In genomic region chr9:121446431-121446831, GRCm38 (mm10) we compare ENCODE assay signal across 13 mouse cellular contexts. TPM values are rescaled to one million over a fixed set of nuclear protein-coding genes. Genes with fewer than 3 reads are reported as not detected.
A peak's percentile ranks its signal among the peaks of the same experiment; 100 is the strongest.
DNase-seq lines count a peak whose midpoint lies in the region; ATAC-seq and TF ChIP-seq lines count a peak whose summit lies in the region.
"Had no signal": no experiment of that assay in that cellular context is flagged by ENCODE, and none has a peak within 500 bp of the region (broad histone marks: within the 10 kb centered on the region; RNA-seq: fewer than 3 reads in every experiment).

No protein-coding gene starts in this region.

- no peak for TF ChIP-seq EP300 in liver, embryonic 14.5 days (IDR thresholded peaks at IDR 0.05; ENCODE audit: low read depth)

- H3K27ac ChIP-seq in liver, embryonic 14.5 days, result no peak overlapping the region
- H3K27ac ChIP-seq in intestine, embryonic 16.5 days (ENCODE audit: low read length), result no peak overlapping the region

- H3K4me1 ChIP-seq in liver, embryonic 14.5 days (replicated peaks; ENCODE audit: control insufficient read depth in 2 of 2, insufficient read depth in 2 of 2, low read length in 1 of 2), result peaks cover 0 to 5% of the 10 kb centered on the region in 2 experiments; a peak in 3 of 4 replicates
- no peaks in the 10 kb centered on the region for H3K4me1 ChIP-seq in intestine, embryonic 16.5 days (ENCODE audit: control insufficient read depth, insufficient read depth, low read length)

- WGBS in liver, embryonic 14.5 days (ENCODE audit: insufficient replicate concordance), result 89% methylated on average over 13 of the region's 13 CpGs
- WGBS in intestine, embryonic 16.5 days, result 92% methylated on average over 13 of the region's 13 CpGs

- no peak for DNase-seq in liver, embryonic 14.5 days (ENCODE audit: low read depth in 3 of 3, low spot score in 3 of 3)
- no peak for DNase-seq in liver
- peak; percentile 67 to 71 for DNase-seq in cerebellum, postnatal 25 days
- peak; percentile 41 to 56 for DNase-seq in layer of hippocampus, postnatal 36 days
- peak; percentile 43 for DNase-seq in right cerebral cortex, postnatal 4 days
- DNase-seq in gastrocnemius, adult 8-10 months (ENCODE audit: low spot score in 2 of 2), result no peak
- no peak for DNase-seq in kidney, postnatal 4 days

- TF ChIP-seq CTCF in liver, embryonic 14.5 days (IDR thresholded peaks at IDR 0.05; ENCODE audit: low read depth), result 0 out of 2 replicates have a peak, but pooled peaks have one; percentile 3

- H3K36me3 ChIP-seq in liver, embryonic 14.5 days (replicated peaks; ENCODE audit: control insufficient read depth, insufficient read depth, low read depth), result no peaks in the 10 kb centered on the region; the same call in 1 of the 2 replicates
- peaks cover 26% of the 10 kb centered on the region for H3K36me3 ChIP-seq in intestine, embryonic 16.5 days (ENCODE audit: control insufficient read depth, insufficient read depth, low read length)

- H3K9me3 ChIP-seq in liver, embryonic 14.5 days (ENCODE audit: control insufficient read depth, low read length), result no peaks in the 10 kb centered on the region
- no peaks in the 10 kb centered on the region for H3K9me3 ChIP-seq in intestine, embryonic 16.5 days (ENCODE audit: control insufficient read depth, low read length)
- H3K9me3 ChIP-seq: liver, embryonic 12.5 days had no signal

- no peak overlapping the region for H3K9ac ChIP-seq in liver, embryonic 14.5 days (replicated peaks)
- no peak overlapping the region for H3K9ac ChIP-seq in intestine, embryonic 16.5 days (ENCODE audit: low read depth, low read length)
- H3K9ac ChIP-seq: liver, embryonic 12.5 days had no signal

- no peak for ATAC-seq in liver, embryonic 14.5 days (ENCODE audit: insufficient read depth)
- ATAC-seq in intestine, embryonic 16.5 days, result no peak
- ATAC-seq: intestine, postnatal 0 days; liver, embryonic 12.5 days had no signal

- H3K4me2 ChIP-seq in liver, embryonic 14.5 days (ENCODE audit: low read depth), result no peak overlapping the region
- H3K4me2 ChIP-seq in intestine, embryonic 16.5 days (ENCODE audit: low read depth, low read length), result no peak overlapping the region
- H3K4me2 ChIP-seq: liver, embryonic 12.5 days had no signal

- H3K4me3 ChIP-seq in liver, embryonic 14.5 days (ENCODE audit: insufficient read depth in 1 of 2, low read depth in 2 of 2, low read length in 2 of 2), result no peak overlapping the region
- no peak overlapping the region for H3K4me3 ChIP-seq in intestine, embryonic 16.5 days (ENCODE audit: low read length)
- H3K4me3 ChIP-seq: liver, embryonic 12.5 days had no signal

- no peaks in the 10 kb centered on the region for H3K27me3 ChIP-seq in liver, embryonic 14.5 days (ENCODE audit: control insufficient read depth, insufficient read depth, low read length)
- no peaks in the 10 kb centered on the region for H3K27me3 ChIP-seq in intestine, embryonic 16.5 days (replicated peaks; ENCODE audit: control insufficient read depth, insufficient read depth, low read length)
- H3K27me3 ChIP-seq: liver, embryonic 12.5 days had no signal

RNA-seq across cellular contexts. Expression of gene Cck, which starts 49.1 kb away (rescaled TPM):
- 0.12 and 0.25 TPM in 2 replicates for polyA plus RNA-seq in liver, embryonic 14.5 days (2012; rRNA removed)
- polyA plus RNA-seq in liver, embryonic 14.5 days (2014; fragmentation: Nextera tagmentation; extraction: Ambion mirVana), result not detected in 2 replicates
- total RNA-seq in layer of hippocampus, postnatal 36 days (2021), result 100 to 1,000 TPM; 678 to 800 TPM
- 65.7 and 70.7 TPM in 2 replicates for polyA plus RNA-seq in intestine, embryonic 16.5 days (2015; fragmentation: Nextera tagmentation; extraction: Ambion mirVana)
- not detected for total RNA-seq in gastrocnemius, adult 8-10 months (2022)
- total RNA-seq: heart, adult 8-10 months; heart, postnatal 25 days; neutrophil, adult 5-6 weeks had no signal

Comparison
In these comparisons a context has a peak if more than half of its experiments do, and no peak if none do; other contexts are left out.
1. DNase-seq: peak in cerebellum, postnatal 25 days (2 of 2), layer of hippocampus, postnatal 36 days (2 of 2) and right cerebral cortex, postnatal 4 days (single experiment); none in liver, embryonic 14.5 days (0 of 3), liver (single experiment), gastrocnemius, adult 8-10 months (0 of 2) and kidney, postnatal 4 days (0 of 2).
2. RNA of gene Cck, which starts 49.1 kb away (total RNA-seq): 678 to 800 TPM in layer of hippocampus, postnatal 36 days; not detected in gastrocnemius, adult 8-10 months; every median in the first group is over 100 times any median in the second.